Mouse (Mus musculus) intestine, embryonic 15.5 days (tissue): Measurements from ENCODE around the gene Eif4a1. TPM values are rescaled to one million over a fixed set of nuclear protein-coding genes. Genes with fewer than 3 reads are reported as not detected.
A peak's percentile ranks its signal among the peaks of the same experiment; 100 is the strongest.

Experiments
- ATAC-seq: fragments of 200-750 bp; cut with Nextera tagmentation; 2 replicates; pipeline ENCODE4 v1.8.0; 2017; ENCODE audit warnings: moderate TSS enrichment, moderate library complexity
- H3K27ac ChIP-seq: fragments of 300-500 bp; sonication (generic); 2 replicates; pipeline ENCODE4 v1.5.1; 2015; ENCODE audit warnings: mild to moderate bottlenecking, inconsistent platforms
- H3K27me3 ChIP-seq: fragments of 300-500 bp; sonication (generic); replicated peaks from 2 replicates; pipeline ENCODE4 v1.6.1; 2015; ENCODE audit warnings: inconsistent platforms
- H3K36me3 ChIP-seq: fragments of 300-500 bp; sonication (generic); 2 replicates; pipeline ENCODE4 v1.6.1; 2015; ENCODE audit warnings: inconsistent platforms
- H3K4me1 ChIP-seq: fragments of 300-500 bp; sonication (generic); replicated peaks from 2 replicates; pipeline ENCODE4 v1.6.1; 2015; ENCODE audit warnings: inconsistent platforms
- H3K4me2 ChIP-seq: fragments of 300-500 bp; sonication (generic); replicated peaks from 2 replicates; pipeline ENCODE4 v1.6.1; 2015; ENCODE audit warnings: mild to moderate bottlenecking, inconsistent platforms
- H3K4me3 ChIP-seq: fragments of 300-500 bp; sonication (generic); replicated peaks from 2 replicates; pipeline ENCODE4 v1.5.1; 2015; ENCODE audit warnings: inconsistent platforms
- H3K9ac ChIP-seq: fragments of 300-500 bp; sonication (generic); 2 replicates; pipeline ENCODE4 v1.6.1; 2015; ENCODE audit warnings: inconsistent platforms
- H3K9me3 ChIP-seq: fragments of 300-500 bp; sonication (generic); 2 replicates; pipeline ENCODE4 v1.6.1; 2016; ENCODE audit warnings: inconsistent platforms
- WGBS: fragments of 180-500 bp; shearing (Covaris S2); methylation state at CpG from one replicate; pipeline ENCODE4 v1.1.7; 2015; 5-methylcytosine and 5-hydroxymethylcytosine counted together
- polyA plus RNA-seq: library from polyadenylated mRNA; unstranded; fragments of >200 nt; fragmentation: Nextera tagmentation; extraction: Ambion mirVana; gene quantifications from 2 replicates; pipeline ENCODE4 v1.2.1, GENCODE M21; 2015

Eif4a1 gene
- polyA plus RNA-seq, 1 experiment from 2014 or later = 559 TPM

DNA sequence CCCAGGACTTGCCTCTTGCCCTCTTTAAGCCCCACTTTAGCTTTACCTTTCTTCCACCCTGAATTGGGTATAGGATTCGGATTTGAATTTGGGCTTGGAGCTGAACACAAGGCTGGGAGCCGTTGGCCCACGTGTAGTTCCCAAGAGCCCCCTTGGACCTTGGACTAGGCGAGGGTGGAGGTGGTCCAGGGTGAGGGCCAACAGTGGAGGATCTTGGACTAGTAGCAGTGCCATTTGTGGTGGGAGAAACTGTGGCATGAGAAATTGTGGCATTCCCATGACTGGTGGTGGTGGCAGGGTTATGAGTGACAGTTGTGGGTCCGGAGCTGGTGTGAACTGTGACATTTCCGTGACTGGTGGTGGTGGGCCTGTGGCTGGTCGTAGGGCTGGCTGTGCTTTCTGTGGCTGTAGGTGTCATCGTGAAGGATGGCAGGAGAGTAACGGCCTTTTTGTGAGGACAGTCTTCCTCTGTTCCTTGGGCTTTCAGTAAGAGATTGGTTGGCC is 6.7 kb downstream of the Eif4a1 start:
- H3K9ac ChIP-seq = no peak overlapping the region
- H3K36me3 ChIP-seq = peaks cover 32% of the 10 kb centered on the region
- H3K27me3 ChIP-seq = no peaks in the 10 kb centered on the region
- H3K4me3 ChIP-seq = no peak overlapping the region
- 67% methylated on average over 9 of the region's 9 CpGs for WGBS
- peak overlapping the region; percentile 42; the same call in 1 of the 2 replicates for H3K27ac ChIP-seq
- H3K9me3 ChIP-seq = no peaks in the 10 kb centered on the region
- H3K4me1 ChIP-seq = peaks cover 20% of the 10 kb centered on the region
- no peak for ATAC-seq
- 0 out of 2 replicates have a peak overlapping the region, but pooled peaks have one; percentile 3 for H3K4me2 ChIP-seq

DNA sequence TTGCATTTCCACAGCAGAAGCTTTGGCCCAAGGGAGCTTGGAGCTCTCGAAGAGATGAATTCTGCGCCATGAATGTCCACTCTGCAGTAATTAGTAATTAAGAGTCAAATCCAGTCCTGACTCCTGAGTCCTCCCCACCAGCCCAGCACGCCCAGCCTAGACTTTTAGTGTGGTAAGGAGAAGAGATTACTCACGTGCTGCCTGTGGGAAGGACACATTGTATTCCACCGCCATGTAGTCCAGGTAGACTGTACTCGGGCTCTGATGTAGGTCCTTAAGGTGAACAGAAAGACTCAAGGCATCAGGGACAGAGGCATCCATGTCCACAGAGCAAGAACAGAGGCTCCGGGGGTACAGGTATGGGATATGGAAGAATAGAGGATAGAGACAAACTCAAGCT is 7.4 kb downstream of the Eif4a1 start:
- peaks cover 18% of the 10 kb centered on the region for H3K4me1 ChIP-seq
- H3K27me3 ChIP-seq = no peaks in the 10 kb centered on the region
- H3K4me3 ChIP-seq = no peak overlapping the region
- no peaks in the 10 kb centered on the region for H3K9me3 ChIP-seq
- ATAC-seq = no peak
- H3K36me3 ChIP-seq = peaks cover 30% of the 10 kb centered on the region
- 87% methylated on average over 7 of the region's 7 CpGs for WGBS
- H3K4me2 ChIP-seq = no peak overlapping the region
- no peak overlapping the region for H3K27ac ChIP-seq
- H3K9ac ChIP-seq = no peak overlapping the region

DNA sequence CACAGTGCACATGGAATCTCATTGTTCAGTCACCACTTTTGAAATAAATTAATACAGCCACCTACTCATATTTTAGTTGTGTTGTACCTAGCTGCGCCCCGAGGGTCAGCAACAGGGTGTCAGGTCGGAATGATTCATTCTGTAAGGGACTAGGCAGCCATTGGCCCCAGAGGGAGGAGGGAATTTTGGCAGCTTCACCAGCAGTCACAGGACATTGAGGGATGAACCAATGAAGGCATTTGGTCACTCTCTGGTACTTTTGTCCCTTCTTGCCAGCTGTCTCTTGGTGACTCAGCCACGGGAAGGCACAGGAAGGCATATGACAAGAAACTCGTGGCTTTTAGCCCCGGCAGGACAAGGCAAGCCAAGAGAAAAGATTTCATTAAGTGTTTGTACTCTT is 8.4 kb downstream of the Eif4a1 start:
- Histone ChIP-seq H3K4me2 (no peak overlapping the region), H3K36me3 (peaks cover 23% of the 10 kb centered on the region), H3K4me1 (peaks cover 10% of the 10 kb centered on the region), H3K9ac (no peak overlapping the region), H3K9me3 (no peaks in the 10 kb centered on the region), H3K27me3 (no peaks in the 10 kb centered on the region), H3K27ac (no peak overlapping the region), H3K4me3 (no peak overlapping the region)
- WGBS = 84% methylated on average over 6 of the region's 6 CpGs
- no peak for ATAC-seq

DNA sequence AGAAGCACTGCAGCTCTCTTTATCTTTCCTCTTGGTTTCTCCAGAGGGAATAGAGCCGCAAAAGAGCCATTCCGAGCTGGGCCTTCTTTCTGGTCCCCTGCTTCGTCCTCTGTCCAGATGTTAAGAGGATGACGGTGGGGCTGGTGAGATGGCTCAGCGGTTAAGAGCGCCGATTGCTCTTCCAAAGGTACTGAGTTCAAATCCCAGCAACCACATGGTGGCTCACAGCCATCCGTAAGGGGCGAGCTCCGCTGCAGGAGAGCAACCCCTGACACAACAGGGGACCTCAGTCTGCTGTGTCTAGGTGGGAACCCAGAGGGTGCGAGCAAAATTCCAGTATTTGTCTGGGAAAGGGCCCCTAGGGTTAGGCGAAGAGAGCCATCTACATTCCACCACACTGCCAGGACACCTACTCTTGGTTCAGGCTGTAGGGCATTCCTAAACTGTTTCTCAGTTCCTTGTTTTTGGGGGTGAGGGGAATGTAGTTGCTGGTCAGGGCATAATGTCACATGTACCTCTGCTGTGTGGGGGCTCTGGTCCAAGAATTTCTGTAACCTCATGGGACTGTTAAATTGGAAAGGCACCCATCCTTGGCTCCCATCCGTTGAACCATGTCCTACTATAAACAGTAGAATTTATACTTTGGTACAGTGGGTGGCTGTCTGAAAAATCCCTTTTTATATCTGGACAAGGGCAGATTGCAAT is 9.1 kb downstream of the Eif4a1 start:
- Histone ChIP-seq H3K4me3 (peak overlapping the region; percentile 39), H3K4me2 (peak overlapping the region; percentile 60), H3K4me1 (peaks cover 10% of the 10 kb centered on the region), H3K9ac (peak overlapping the region; percentile 44), H3K27ac (peak overlapping the region; percentile 96), H3K9me3 (no peaks in the 10 kb centered on the region), H3K27me3 (no peaks in the 10 kb centered on the region), H3K36me3 (peaks cover 20% of the 10 kb centered on the region)
- ATAC-seq = peak; percentile 17; the same call in 1 of the 2 replicates
- WGBS = 66% methylated on average over 13 of the region's 13 CpGs

DNA sequence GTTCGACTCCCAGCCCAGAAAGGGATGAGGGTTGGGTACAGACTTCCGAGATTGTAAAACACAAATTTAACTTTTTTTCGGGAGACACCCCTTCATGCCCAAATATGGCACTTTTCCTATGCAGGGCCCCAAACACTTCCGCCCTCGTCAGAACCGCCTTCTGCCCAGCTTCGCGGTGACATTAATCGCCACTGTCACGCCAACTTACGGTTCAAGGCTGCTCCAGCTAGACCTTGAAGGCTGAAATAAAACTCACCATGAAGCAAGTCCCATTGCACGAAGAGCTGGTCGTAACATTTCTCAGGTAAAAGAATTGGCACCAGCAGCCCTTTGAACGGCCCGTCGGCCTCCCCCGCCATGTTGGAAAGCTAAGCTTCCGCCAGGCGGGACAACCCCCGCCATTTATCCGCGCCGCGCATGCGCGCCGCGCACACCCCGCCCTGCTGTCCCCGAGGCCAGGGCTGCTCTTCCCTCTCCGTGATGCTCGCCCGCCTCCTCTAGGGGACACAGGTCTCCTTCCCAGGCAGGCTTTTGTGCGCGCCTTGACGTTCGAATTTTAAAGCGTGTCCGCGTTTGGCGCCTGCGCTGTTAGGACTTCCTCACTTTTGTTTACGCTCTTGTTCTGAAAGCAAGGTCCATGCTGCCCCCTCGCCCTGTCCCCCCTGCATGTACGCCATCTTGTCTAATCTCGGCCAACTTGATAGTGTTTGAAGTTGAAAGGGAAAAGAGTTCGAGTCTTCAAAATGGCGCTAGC is 9.8 kb downstream of the Eif4a1 start, which contains the start of gene Mpdu1:
Mpdu1 (minus strand) TSS at position 430 of the 754 bp plus-strand sequence.
- WGBS = under 1% methylated on average over 48 of the region's 48 CpGs

DNA sequence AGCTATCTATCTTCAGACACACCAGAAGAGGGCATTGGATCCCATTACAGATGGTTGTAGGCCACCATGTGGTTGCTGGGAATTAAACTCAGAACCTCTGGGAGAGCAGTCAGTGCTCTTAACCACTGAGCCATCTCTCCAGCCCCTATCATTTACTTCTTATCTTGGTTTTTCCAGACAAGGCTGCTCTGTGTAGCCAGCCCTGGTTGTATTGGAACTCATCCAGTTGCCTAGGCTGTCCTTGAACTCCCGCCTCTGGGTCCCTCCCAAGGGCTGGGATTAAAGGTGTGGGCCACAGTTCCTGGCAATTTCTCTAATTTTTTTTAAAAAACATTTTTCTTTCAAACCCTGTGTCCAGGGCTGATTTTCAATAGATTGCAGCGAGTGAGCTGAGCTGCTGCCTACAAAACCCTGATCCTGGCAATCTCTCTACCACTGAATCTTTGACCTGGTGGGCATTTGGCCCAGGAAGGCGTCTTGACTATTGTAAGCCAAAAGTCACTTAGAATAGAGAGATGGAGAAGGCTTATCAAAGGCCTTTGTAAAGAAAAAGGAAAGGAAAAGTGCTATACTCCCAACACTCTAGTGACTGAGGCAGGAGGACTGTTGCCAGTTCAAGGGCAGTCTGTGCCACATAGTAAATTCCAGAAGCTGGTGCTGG is 10.9 kb downstream of the Eif4a1 start:
- H3K4me1 ChIP-seq = peaks cover 10% of the 10 kb centered on the region
- ATAC-seq = no peak
- peak overlapping the region; percentile 60 for H3K4me2 ChIP-seq
- H3K36me3 ChIP-seq = peaks cover 15% of the 10 kb centered on the region
- H3K9me3 ChIP-seq = no peaks in the 10 kb centered on the region
- 76% methylated on average over 3 of the region's 3 CpGs for WGBS
- peak overlapping the region; percentile 39 for H3K4me3 ChIP-seq
- no peaks in the 10 kb centered on the region for H3K27me3 ChIP-seq
- peak overlapping the region; percentile 96 for H3K27ac ChIP-seq
- peak overlapping the region; percentile 44 for H3K9ac ChIP-seq

More for the DNA sequence above, 9.8 kb downstream of the Eif4a1 start, which contains the start of gene Mpdu1:
- Histone ChIP-seq H3K27me3 (no peaks in the 10 kb centered on the region), H3K9ac (peak within 1 kb of the TSS; percentile 44), H3K4me1 (peaks cover 10% of the 10 kb centered on the region), H3K9me3 (no peaks in the 10 kb centered on the region), H3K4me2 (peak within 1 kb of the TSS; percentile 60), H3K4me3 (peak within 1 kb of the TSS; percentile 39), H3K36me3 (peaks cover 21% of the 10 kb centered on the region), H3K27ac (peak within 1 kb of the TSS; percentile 96)
- ATAC-seq = peak; percentile 96

DNA sequence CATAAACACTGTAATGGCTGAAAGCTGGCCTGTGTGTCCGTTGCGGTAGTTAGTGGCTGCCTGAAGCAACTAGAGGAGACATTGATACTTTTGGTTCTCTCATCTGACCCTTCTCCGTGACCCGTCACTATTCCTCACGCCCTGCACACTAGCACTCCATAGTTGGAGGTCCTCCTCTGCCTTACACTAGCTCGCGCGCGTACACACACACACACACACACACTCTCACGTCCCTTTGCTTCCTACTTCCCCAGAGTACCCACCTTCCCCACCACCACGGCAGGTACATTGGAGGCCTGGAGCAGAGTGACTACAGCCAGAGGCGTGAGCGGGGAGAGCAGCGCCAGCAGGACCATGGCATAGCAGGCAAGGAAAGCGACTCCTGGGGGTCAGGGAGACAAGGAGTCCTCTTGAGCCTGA is 14.8 kb downstream of the Eif4a1 start:
- Histone ChIP-seq H3K9ac (no peak overlapping the region), H3K27ac (no peak overlapping the region)

DNA sequence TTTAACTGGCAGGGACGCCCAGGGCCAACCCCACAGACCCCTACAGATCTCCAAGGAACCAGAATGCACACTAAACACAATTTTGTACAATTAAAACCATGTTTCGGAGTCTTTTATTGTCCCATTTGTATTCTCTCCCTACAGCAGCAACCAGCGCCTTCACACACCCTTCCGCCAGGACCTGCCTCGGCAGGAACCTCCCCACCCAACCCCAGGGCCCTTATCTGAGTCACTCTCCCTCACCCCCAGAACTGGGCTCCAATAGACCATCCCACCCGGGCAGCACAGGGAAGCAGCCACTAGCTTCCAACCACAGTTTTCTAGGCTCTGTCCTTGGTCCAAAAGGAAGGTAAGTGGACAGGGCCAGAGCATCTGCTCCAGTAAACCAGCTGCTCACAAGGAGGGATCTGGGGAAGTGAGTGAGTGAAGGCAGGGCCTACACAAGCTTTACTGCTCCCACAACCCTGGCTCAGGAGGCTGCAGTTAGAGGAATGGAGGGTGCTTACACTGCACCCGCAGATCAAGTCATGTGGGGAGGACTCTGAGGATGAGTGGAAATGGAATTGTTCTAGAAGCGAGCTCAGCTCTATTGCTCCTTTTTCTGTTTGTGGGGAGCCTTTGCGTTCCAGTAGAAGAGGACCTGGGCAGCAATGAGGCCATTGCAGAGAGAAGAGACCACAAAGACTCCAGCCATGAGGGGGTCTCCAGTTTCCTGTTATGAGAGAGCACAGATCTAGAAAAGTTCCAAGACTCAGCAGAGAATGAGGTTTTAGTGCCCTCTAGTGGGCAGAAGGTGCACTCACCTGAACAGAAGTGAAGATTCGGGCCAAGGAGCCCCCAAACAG is 15.4 kb downstream of the Eif4a1 start:
- H3K9me3 ChIP-seq = no peaks in the 10 kb centered on the region
- no peak overlapping the region for H3K27ac ChIP-seq
- H3K4me3 ChIP-seq = no peak overlapping the region
- no peaks in the 10 kb centered on the region for H3K27me3 ChIP-seq
- ATAC-seq = no peak
- H3K4me2 ChIP-seq = no peak overlapping the region
- peaks cover 31% of the 10 kb centered on the region for H3K36me3 ChIP-seq
- 69% methylated on average over 10 of the region's 10 CpGs for WGBS
- peaks cover 16% of the 10 kb centered on the region for H3K4me1 ChIP-seq
- no peak overlapping the region for H3K9ac ChIP-seq

More for the DNA sequence above, 14.8 kb downstream of the Eif4a1 start:
- Histone ChIP-seq H3K4me3 (no peak overlapping the region), H3K36me3 (peaks cover 25% of the 10 kb centered on the region), H3K27me3 (no peaks in the 10 kb centered on the region), H3K4me2 (no peak overlapping the region), H3K9me3 (no peaks in the 10 kb centered on the region), H3K4me1 (peaks cover 16% of the 10 kb centered on the region)
- WGBS = 82% methylated on average over 15 of the region's 15 CpGs
- no peak for ATAC-seq

DNA sequence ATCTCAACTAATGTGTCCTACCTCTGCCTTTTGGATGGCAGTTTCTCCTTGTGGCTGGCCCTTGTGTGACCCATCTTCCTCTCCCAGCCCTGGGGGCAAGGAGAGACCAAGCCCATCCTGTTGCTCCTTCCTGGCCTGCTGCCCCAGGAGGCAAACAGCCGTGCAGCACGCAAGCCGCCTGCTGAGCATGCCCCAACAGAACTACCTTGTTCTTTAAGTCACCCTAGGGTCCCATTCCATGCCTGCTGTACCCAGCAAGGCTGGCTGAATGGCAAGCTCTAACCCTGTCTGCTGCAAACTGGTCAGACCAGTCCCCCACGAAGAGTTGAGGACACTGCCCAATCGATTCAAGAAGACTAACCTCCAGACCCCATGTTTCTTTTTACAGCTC is 16.2 kb downstream of the Eif4a1 start:
- Histone ChIP-seq H3K9me3 (no peaks in the 10 kb centered on the region), H3K36me3 (peaks cover 37% of the 10 kb centered on the region), H3K27me3 (no peaks in the 10 kb centered on the region), H3K9ac (no peak overlapping the region), H3K27ac (no peak overlapping the region), H3K4me1 (peaks cover 12% of the 10 kb centered on the region), H3K4me3 (no peak overlapping the region), H3K4me2 (no peak overlapping the region)
- 86% methylated on average over 5 of the region's 5 CpGs for WGBS
- ATAC-seq = no peak

DNA sequence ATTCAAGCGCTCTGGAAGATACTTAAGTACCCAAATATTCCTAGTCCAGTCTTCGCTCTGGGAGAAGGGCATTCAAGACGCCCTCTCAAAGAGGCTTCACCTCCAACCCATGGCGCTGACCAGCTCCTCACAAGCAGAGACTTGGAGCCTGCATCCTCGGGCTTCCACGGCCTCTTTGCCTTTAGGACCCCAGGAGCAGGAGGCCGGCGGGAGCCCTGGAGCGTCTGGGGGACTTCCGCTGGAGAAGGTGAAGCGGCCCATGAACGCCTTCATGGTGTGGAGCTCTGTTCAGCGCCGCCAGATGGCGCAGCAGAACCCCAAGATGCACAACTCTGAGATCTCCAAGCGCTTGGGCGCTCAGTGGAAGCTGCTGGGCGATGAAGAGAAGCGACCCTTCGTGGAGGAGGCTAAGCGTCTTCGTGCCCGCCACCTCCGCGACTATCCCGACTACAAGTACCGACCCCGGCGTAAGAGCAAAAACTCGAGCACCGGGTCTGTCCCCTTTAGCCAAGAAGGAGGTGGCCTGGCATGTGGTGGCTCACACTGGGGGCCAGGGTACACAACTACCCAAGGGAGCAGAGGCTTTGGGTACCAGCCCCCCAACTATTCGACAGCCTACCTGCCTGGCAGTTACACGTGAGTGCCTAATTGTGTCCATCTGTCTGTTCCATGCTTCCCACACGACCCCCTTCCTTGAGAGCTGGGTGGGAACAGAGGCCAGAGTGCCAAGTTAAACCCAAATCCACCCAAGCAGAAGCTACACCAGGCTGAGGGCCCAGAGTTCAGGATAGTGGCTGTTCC is 16.8 kb downstream of the Eif4a1 start, which contains the start of gene Sox15:
Sox15 (plus strand) TSS at position 51 of the 801 bp plus-strand sequence.
- H3K9me3 ChIP-seq = no peaks in the 10 kb centered on the region
- 0 out of 2 replicates have a peak within 1 kb of the TSS, but pooled peaks have one; percentile 13 for H3K9ac ChIP-seq
- no peaks in the 10 kb centered on the region for H3K27me3 ChIP-seq
- H3K4me2 ChIP-seq = peak within 1 kb of the TSS; percentile 22; the same call in 1 of the 2 replicates
- H3K27ac ChIP-seq = peak within 1 kb of the TSS; percentile 51
- peak; percentile 82 for ATAC-seq
- H3K36me3 ChIP-seq = peaks cover 43% of the 10 kb centered on the region
- 27% methylated on average over 34 of the region's 34 CpGs for WGBS
- peaks cover 12% of the 10 kb centered on the region for H3K4me1 ChIP-seq
- H3K4me3 ChIP-seq = peak within 1 kb of the TSS; percentile 3; the same call in 1 of the 2 replicates
